Mouse (Mus musculus) liver, embryonic 14 days (tissue): ENCODE measurements around the gene Dennd2d. TPM values are rescaled to one million over a fixed set of nuclear protein-coding genes. Genes with fewer than 3 reads are reported as not detected.

ENCODE experiments used
- polyA plus RNA-seq: library from polyadenylated mRNA; depleted of rRNA; stranded (reverse); fragments of >200 nt; gene quantifications from 2 replicates; pipeline ENCODE4 v1.2.3, GENCODE M21; 2012; rRNA removed

Dennd2d gene
- 1.9 and 2.3 TPM in 2 replicates for polyA plus RNA-seq

GRCm38 (mm10) chr3:106482281-106483081 is at the start of gene Dennd2d:
TSS of gene Dennd2d (plus strand) at chr3:106482405.

GRCm38 (mm10) chr3:106547171-106547923 is 65.1 kb downstream of the Dennd2d start, which contains the start of the genes Dram2 and Cept1:
TSS of gene Dram2 (plus strand) at chr3:106547798.
TSS of gene Cept1 (minus strand) at chr3:106547802.

Other genes starting within 250 kb of the Dennd2d start
- gene Chil6, start 76.2 kb upstream of the Dennd2d start, polyA plus RNA-seq, result 0.02 and 0.05 TPM in 2 replicates
- 15.2 and 19.9 TPM in 2 replicates for gene Dram2, start 65.4 kb downstream of the Dennd2d start, polyA plus RNA-seq
- 11.2 and 13.6 TPM in 2 replicates for gene Cept1, start 65.4 kb downstream of the Dennd2d start, polyA plus RNA-seq
- gene Lrif1, start 202.6 kb downstream of the Dennd2d start, polyA plus RNA-seq, result 3.1 and 3.2 TPM in 2 replicates